Mouse (Mus musculus) stomach, embryonic 16.5 days (tissue): ENCODE results near the gene Lhx8. TPM values are rescaled to one million over a fixed set of nuclear protein-coding genes. Genes with fewer than 3 reads are reported as not detected.

ENCODE experiments used
- ATAC-seq: fragments of 200-750 bp; cut with Nextera tagmentation; 2 replicates; pipeline ENCODE4 v1.8.0; 2017; ENCODE audit warnings: moderate number of reproducible peaks, moderate TSS enrichment; ENCODE audit not compliant: insufficient read depth, low FRiP score
- H3K27ac ChIP-seq: fragments of 300-500 bp; sonication (generic); 2 replicates; pipeline ENCODE4 v1.5.1; 2014; ENCODE audit warnings: low read length
- H3K27me3 ChIP-seq: fragments of 300-500 bp; sonication (generic); 2 replicates; pipeline ENCODE4 v1.6.1; 2014; ENCODE audit warnings: low read length, control low read depth, mixed read lengths; ENCODE audit not compliant: control insufficient read depth, insufficient read depth
- H3K36me3 ChIP-seq: fragments of 300-500 bp; sonication (generic); 2 replicates; pipeline ENCODE4 v1.6.1; 2014; ENCODE audit warnings: low read length; ENCODE audit not compliant: control insufficient read depth, insufficient read depth
- H3K4me1 ChIP-seq: fragments of 300-500 bp; sonication (generic); 2 replicates; pipeline ENCODE4 v1.6.1; 2014; ENCODE audit warnings: low read length, control low read depth, mixed read lengths; ENCODE audit not compliant: control insufficient read depth, insufficient read depth
- H3K4me2 ChIP-seq: fragments of 300-500 bp; sonication (generic); 2 replicates; pipeline ENCODE4 v1.6.1; 2014; ENCODE audit warnings: low read depth, low read length, mixed read lengths
- H3K4me3 ChIP-seq: fragments of 300-500 bp; sonication (generic); replicated peaks from 2 replicates; pipeline ENCODE4 v1.5.1; 2014; ENCODE audit warnings: mild to moderate bottlenecking, low read length
- H3K9ac ChIP-seq: fragments of 300-500 bp; sonication (generic); 2 replicates; pipeline ENCODE4 v1.6.1; 2014; ENCODE audit warnings: low read length
- H3K9me3 ChIP-seq: fragments of 300-500 bp; sonication (generic); replicated peaks from 2 replicates; pipeline ENCODE4 v1.6.1; 2016; ENCODE audit warnings: low read length, control low read depth; ENCODE audit not compliant: control insufficient read depth
- WGBS: fragments of 180-500 bp; shearing (Covaris S2); extraction: QIAGEN DNeasy Blood & Tissue Kit; methylation state at CpG from one replicate; pipeline ENCODE4 v1.1.7; 2014; 5-methylcytosine and 5-hydroxymethylcytosine counted together
- polyA plus RNA-seq: library from polyadenylated mRNA; unstranded; fragments of >200 nt; fragmentation: Nextera tagmentation; extraction: Ambion mirVana; gene quantifications from 2 replicates; pipeline ENCODE4 v1.2.1, GENCODE M21; 2015

Lhx8 gene
- 0.12 TPM in 1 of 2 replicates, not detected in the other for polyA plus RNA-seq

GRCm38 (mm10) chr3:154330181-154331002 lies at the start of gene Lhx8:
Gene Lhx8 (minus strand): TSS chr3:154330659.
- no peak within 1 kb of the TSS for H3K9ac ChIP-seq
- 2% methylated on average over 28 of the region's 28 CpGs for WGBS
- 0 out of 2 replicates have a peak within 1 kb of the TSS, but pooled peaks have one; percentile 3 for H3K4me2 ChIP-seq
- peaks cover 79% of the 10 kb centered on the region for H3K27me3 ChIP-seq
- peak within 1 kb of the TSS; percentile 20; the same call in 1 of the 2 replicates for H3K4me3 ChIP-seq
- no peaks in the 10 kb centered on the region for H3K9me3 ChIP-seq
- no peak for ATAC-seq
- peaks cover 20% of the 10 kb centered on the region for H3K4me1 ChIP-seq
- no peaks in the 10 kb centered on the region for H3K36me3 ChIP-seq
- H3K27ac ChIP-seq: no peak within 1 kb of the TSS

GRCm38 (mm10) chr3:154373536-154373935 lies 43.1 kb upstream of the Lhx8 start:
- ATAC-seq: no peak
- H3K9ac ChIP-seq: no peak overlapping the region
- no peak overlapping the region for H3K4me2 ChIP-seq
- H3K9me3 ChIP-seq: no peaks in the 10 kb centered on the region
- H3K36me3 ChIP-seq: no peaks in the 10 kb centered on the region
- H3K4me1 ChIP-seq: no peaks in the 10 kb centered on the region
- 67% methylated on average over 5 of the region's 5 CpGs for WGBS
- H3K4me3 ChIP-seq: no peak overlapping the region
- H3K27ac ChIP-seq: no peak overlapping the region
- H3K27me3 ChIP-seq: no peaks in the 10 kb centered on the region

GRCm38 (mm10) chr3:154372688-154373087 lies 42.2 kb upstream of the Lhx8 start:
- Histone ChIP-seq H3K9ac (no peak overlapping the region), H3K27ac (no peak overlapping the region), H3K4me3 (no peak overlapping the region), H3K4me1 (no peaks in the 10 kb centered on the region), H3K4me2 (no peak overlapping the region), H3K36me3 (no peaks in the 10 kb centered on the region), H3K9me3 (no peaks in the 10 kb centered on the region), H3K27me3 (no peaks in the 10 kb centered on the region)
- no peak for ATAC-seq

GRCm38 (mm10) chr3:154367327-154367726 lies 36.9 kb upstream of the Lhx8 start:
- ATAC-seq: no peak

GRCm38 (mm10) chr3:154364604-154365209 lies 34.2 kb upstream of the Lhx8 start:
- no peak for ATAC-seq
- no peaks in the 10 kb centered on the region for H3K36me3 ChIP-seq
- no peak overlapping the region for H3K4me3 ChIP-seq
- no peaks in the 10 kb centered on the region for H3K4me1 ChIP-seq
- no peaks in the 10 kb centered on the region for H3K9me3 ChIP-seq
- WGBS: 25% methylated on average over 10 of the region's 10 CpGs
- no peak overlapping the region for H3K9ac ChIP-seq
- H3K27me3 ChIP-seq: no peaks in the 10 kb centered on the region
- H3K27ac ChIP-seq: no peak overlapping the region
- 0 out of 2 replicates have a peak overlapping the region, but pooled peaks have one; percentile 16 for H3K4me2 ChIP-seq

More at GRCm38 (mm10) chr3:154367327-154367726, 36.9 kb upstream of the Lhx8 start:
- no peak overlapping the region for H3K27ac ChIP-seq
- H3K9ac ChIP-seq: no peak overlapping the region
- no peaks in the 10 kb centered on the region for H3K27me3 ChIP-seq
- H3K4me1 ChIP-seq: no peaks in the 10 kb centered on the region
- no peak overlapping the region for H3K4me3 ChIP-seq
- no peaks in the 10 kb centered on the region for H3K36me3 ChIP-seq
- 50% methylated on average over 3 of the region's 3 CpGs for WGBS
- no peaks in the 10 kb centered on the region for H3K9me3 ChIP-seq
- H3K4me2 ChIP-seq: no peak overlapping the region

- H3K36me3 ChIP-seq: no peaks in the 10 kb centered on the region
- no peaks in the 10 kb centered on the region for H3K27me3 ChIP-seq
- H3K4me1 ChIP-seq: no peaks in the 10 kb centered on the region
- H3K4me3 ChIP-seq: no peak overlapping the region
- no peak overlapping the region for H3K9ac ChIP-seq
- 64% methylated on average over 9 of the region's 9 CpGs for WGBS
- ATAC-seq: no peak
- no peaks in the 10 kb centered on the region for H3K9me3 ChIP-seq
- H3K4me2 ChIP-seq: no peak overlapping the region
- H3K27ac ChIP-seq: no peak overlapping the region
These were observed 33.0 kb upstream of the Lhx8 start for GRCm38 (mm10) chr3:154363507-154363906.

GRCm38 (mm10) chr3:154359231-154359630 lies 28.8 kb upstream of the Lhx8 start:
- no peak overlapping the region for H3K4me3 ChIP-seq
- no peaks in the 10 kb centered on the region for H3K36me3 ChIP-seq
- no peak overlapping the region for H3K4me2 ChIP-seq
- no peak for ATAC-seq
- H3K4me1 ChIP-seq: no peaks in the 10 kb centered on the region
- H3K9ac ChIP-seq: no peak overlapping the region
- no peaks in the 10 kb centered on the region for H3K27me3 ChIP-seq
- no peak overlapping the region for H3K27ac ChIP-seq
- H3K9me3 ChIP-seq: no peaks in the 10 kb centered on the region
- WGBS: 70% methylated on average over 2 of the region's 2 CpGs

- 61% methylated on average over 13 of the region's 13 CpGs for WGBS
- no peak overlapping the region for H3K4me2 ChIP-seq
These were observed 9.9 kb upstream of the Lhx8 start for GRCm38 (mm10) chr3:154340294-154340914.

More at GRCm38 (mm10) chr3:154340294-154340914, 9.9 kb upstream of the Lhx8 start:
- H3K4me3 ChIP-seq: no peak overlapping the region
- H3K27ac ChIP-seq: no peak overlapping the region
- H3K9me3 ChIP-seq: no peaks in the 10 kb centered on the region
- ATAC-seq: no peak
- no peaks in the 10 kb centered on the region for H3K36me3 ChIP-seq
- no peaks in the 10 kb centered on the region for H3K4me1 ChIP-seq
- H3K9ac ChIP-seq: no peak overlapping the region
- peaks cover 12% of the 10 kb centered on the region for H3K27me3 ChIP-seq
